Mouse (Mus musculus) large intestine, adult 2 months (tissue): ENCODE results near the gene Cfb. TPM values are rescaled to one million over a fixed set of nuclear protein-coding genes. Genes with fewer than 3 reads are reported as not detected.
A peak's percentile ranks its signal among the peaks of the same experiment; 100 is the strongest.
"Not testable (repeated sequence)": the region's sequence is repeated elsewhere in the genome, so short reads cannot be mapped to it uniquely, and the experiment has no call there.

ENCODE experiments used
- DNase-seq: peaks from one replicate; pipeline ENCODE4 v3.0.0-alpha.2; 2012; ENCODE audit warnings: low read depth, low spot score
- WGBS: fragments of 180-500 bp; shearing (Covaris S2); methylation state at CpG from one replicate; pipeline ENCODE4 v1.1.7; 2018; 5-methylcytosine and 5-hydroxymethylcytosine counted together
- polyA plus RNA-seq: library from polyadenylated mRNA; depleted of rRNA; stranded (reverse); fragments of >200 nt; gene quantifications from 2 replicates; pipeline ENCODE4 v1.2.3, GENCODE M21; 2012; rRNA removed

Gene Cfb
- polyA plus RNA-seq: 64.4 and 94.3 TPM in 2 replicates

- peak; percentile 47 for DNase-seq
- WGBS: 27% methylated on average over 8 of the region's 8 CpGs
Observed at GRCm38 (mm10) chr17:34862416-34863081, at the start of gene Cfb. Gene Cfb (minus strand): TSS chr17:34862518.

DNA sequence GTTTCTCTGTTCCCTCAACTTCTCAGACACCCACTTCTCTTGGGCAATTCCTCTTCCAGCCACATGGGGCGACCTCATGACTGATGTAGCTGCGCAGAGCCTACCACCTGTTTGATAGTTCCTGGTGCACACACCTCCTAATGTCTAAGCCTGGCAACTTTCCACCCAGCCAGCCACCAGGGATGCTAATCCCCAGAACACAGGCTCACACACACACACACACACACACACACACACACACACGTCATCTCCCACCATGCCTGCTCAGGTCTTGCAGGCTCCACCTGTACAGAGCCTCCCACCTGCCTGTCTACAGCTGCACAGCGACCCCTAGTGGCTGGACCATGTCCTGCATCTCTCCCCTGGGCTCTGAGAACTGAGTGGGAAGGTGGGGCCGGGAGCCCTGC is 49.6 kb upstream of the Cfb start:
- WGBS: 23% methylated on average over 5 of the region's 5 CpGs
- no peak for DNase-seq

DNA sequence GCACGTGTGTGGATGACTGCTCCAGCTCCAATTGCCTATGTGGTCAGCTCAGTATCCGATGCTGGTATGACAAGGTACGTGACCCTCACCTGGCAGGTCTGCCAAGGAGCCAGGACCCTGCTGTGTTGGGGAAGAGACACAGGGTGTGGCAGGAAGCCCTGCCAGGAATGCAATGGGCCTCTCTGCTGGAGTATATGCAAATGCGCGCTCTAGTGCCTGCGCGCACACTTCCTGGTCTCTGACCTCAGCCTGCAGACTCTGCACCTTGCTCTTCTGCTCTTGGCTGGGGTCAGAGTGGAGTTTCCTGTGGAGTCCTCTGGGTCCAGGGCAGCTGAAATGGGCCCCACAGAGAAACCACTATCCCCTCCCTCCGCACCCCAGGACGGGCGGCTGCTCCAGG is 48.7 kb upstream of the Cfb start:
- no peak for DNase-seq
- WGBS: 47% methylated on average over 10 of the region's 10 CpGs

DNA sequence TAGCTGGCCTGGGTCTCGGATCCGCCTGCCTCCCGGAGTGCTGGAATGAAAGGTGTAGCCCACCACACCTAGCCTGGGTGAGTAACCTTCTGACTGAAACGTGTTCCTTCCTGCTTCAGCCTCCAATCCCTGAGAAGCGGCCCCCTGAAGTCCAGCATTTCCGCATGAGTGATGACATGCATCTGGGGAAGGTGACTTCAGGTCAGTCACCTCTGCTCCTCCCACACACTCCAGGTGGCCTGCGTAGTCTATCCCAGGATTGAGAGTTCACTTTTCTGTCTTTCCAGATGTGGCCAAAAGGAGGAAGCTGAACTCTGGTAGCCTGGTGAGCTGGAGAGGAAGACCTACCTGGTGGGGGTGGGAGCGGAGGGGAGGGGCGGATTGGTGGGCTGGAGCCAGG is 40.6 kb upstream of the Cfb start:
- DNase-seq: no peak
- 88% methylated on average over 9 of the region's 9 CpGs for WGBS

DNA sequence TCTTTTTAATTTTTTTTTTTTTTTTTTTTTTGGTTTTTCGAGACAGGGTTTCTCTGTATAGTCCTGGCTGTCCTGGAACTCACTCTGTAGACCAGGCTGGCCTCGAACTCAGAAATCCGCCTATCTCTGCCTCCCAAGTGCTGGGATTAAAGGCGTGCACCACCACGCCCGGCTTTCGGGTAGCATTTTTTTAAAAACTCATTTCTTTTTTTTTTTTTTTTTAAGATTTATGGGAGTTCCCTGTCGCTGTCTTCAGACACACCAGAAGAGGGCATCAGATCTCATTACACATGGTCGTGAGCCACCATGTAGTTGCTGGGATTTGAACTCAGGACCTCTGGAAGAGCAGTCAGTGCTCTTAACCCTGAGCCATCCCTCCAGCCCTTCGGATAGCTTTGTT is 39.6 kb upstream of the Cfb start:
- 71% methylated on average over 9 of the region's 10 CpGs for WGBS
- DNase-seq: not testable (repeated sequence)

DNA sequence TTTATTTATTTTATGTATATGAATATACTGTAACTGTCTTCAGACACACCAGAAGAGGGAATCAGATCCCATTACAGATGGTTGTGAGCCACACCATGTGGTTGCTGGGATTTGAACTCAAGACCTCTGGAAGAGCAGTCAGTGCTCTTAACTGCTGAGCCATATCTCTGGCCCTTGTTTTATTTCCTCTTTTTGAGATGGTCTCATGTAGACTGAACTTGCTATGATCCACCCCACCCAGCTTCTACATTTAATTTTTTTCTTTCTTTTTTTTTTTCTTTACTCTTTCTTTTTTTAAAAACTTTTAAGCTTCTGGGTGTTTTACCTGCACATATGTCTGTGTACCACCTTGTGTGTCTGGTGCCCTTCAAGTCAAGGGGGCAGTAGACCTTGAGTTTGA is 38.5 kb upstream of the Cfb start:
- not testable (repeated sequence) for DNase-seq

DNA sequence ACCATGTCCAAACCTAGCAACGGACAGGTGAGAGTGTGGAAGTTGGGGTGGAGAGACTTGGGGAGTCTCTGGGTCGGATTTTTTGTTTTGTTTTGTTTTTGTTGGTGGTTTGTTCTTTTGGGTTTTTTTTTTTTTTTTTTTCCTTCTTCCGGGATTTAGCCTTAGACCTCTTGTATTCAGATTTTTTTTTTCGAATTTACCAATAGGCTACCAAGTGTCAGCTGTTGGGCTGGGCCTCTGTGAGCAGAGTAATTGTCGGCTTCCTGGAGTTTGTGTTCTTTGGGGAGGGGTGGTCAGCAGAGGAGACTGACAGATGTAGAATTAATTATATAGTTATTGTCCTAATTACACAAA is 37.5 kb upstream of the Cfb start:
- WGBS: 0% methylated on average over 5 of the region's 5 CpGs
- no peak for DNase-seq

DNA sequence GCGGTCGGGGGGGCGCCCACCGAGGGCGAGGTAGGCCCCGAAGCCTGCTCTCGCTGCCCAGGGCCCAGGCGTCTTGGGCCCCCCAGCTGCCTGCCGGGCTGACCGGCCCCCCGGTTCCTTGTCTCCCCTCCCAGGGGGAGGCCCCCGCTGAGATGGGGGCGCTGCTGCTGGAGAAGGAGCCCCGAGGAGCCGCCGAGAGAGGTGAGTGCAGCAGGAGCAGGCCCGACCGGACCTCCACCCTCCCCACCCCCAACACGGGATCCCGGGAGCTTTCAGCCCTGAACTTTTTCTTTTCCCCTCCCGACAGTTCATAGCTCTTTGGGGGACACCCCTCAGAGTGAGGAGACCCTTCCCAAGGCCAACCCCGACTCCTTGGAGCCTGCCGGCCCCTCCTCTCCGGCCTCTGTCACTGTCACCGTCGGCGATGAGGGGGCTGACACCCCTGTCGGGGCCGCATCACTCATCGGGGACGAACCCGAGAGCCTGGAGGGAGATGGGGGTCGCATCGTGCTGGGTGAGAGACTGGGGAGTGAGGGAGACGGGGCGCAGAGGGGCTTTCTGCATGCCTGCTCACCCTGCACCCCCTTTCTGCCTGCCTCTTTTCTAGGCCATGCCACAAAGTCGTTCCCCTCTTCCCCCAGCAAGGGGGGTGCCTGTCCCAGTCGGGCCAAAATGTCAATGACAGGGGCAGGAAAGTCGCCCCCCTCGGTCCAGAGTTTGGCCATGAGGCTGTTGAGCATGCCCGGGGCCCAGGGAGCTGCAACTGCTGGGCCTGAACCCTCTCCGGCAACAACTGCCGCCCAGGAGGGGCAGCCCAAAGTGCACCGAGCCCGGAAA is 37.0 kb upstream of the Cfb start:
- WGBS: under 1% methylated on average over 43 of the region's 45 CpGs
- DNase-seq: no peak

GRCm38 (mm10) chr17:34898706-34899052 is 36.4 kb upstream of the Cfb start:
- WGBS: 2% methylated on average over 33 of the region's 47 CpGs
- DNase-seq: no peak

GRCm38 (mm10) chr17:34898160-34898586 is 35.9 kb upstream of the Cfb start, which contains the start of the genes C2 and Ehmt2:
Gene C2 (minus strand): TSS chr17:34898265.
Gene Ehmt2 (plus strand): TSS chr17:34898469.
- DNase-seq: no peak
- under 1% methylated on average over 37 of the region's 44 CpGs for WGBS

- WGBS: 7% methylated on average over 10 of the region's 10 CpGs
- DNase-seq: no peak
Observed at GRCm38 (mm10) chr17:34897373-34898159, 35.2 kb upstream of the Cfb start.

GRCm38 (mm10) chr17:34896366-34896765 is 34.0 kb upstream of the Cfb start:
- WGBS: 80% methylated on average over 17 of the region's 17 CpGs
- DNase-seq: no peak

DNA sequence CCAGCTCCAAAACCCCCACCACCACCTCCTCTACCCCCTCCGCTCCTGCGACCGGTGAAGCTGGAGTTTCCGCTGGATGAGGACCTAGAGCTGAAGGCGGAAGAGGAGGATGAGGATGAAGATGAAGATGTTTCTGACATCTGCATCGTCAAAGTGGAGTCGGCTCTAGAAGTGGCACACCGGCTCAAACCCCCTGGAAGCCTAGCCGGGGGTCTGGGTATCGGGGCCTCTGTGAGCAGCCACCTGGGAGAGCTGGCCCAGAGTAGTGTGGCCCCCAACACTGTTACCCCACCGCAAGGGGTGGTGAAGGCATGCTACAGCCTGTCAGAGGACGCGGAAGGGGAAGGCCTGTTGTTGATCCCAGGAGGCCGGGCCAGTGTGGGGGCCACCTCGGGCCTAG is 33.4 kb upstream of the Cfb start:
- WGBS: 94% methylated on average over 15 of the region's 15 CpGs
- DNase-seq: no peak

GRCm38 (mm10) chr17:34894801-34895530 is 32.6 kb upstream of the Cfb start:
- no peak for DNase-seq
- 13% methylated on average over 51 of the region's 51 CpGs for WGBS

DNA sequence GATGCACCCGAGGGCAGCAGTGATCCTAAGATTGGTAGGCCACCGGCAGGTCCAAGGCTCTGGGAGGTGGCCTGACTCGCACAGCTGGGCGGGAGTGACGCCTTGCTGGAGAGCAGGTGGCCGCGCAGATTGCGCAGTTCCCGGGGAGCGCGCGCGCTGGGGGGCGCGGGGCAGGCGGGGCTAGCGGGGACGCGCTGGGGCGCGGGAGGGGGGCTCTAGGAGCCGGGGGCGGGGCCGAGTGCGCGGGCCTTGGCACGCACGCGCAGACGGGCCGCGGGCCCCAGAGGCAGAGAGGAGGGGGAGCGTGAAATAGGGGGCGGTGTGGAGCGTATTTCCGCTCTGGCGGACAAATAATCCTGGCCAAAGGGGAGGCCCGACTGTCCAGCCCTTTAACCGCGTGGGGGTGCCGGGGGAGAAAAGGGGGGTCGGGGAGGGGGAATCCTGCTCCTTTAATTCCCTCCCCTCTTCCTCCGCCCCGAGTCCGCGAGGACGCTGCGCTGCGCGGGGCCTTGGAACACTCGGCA is 31.8 kb upstream of the Cfb start:
- DNase-seq: no peak
- under 1% methylated on average over 43 of the region's 51 CpGs for WGBS

- WGBS: 33% methylated on average over 12 of the region's 12 CpGs
- no peak for DNase-seq
Observed at GRCm38 (mm10) chr17:34893072-34893824, 30.9 kb upstream of the Cfb start.

DNA sequence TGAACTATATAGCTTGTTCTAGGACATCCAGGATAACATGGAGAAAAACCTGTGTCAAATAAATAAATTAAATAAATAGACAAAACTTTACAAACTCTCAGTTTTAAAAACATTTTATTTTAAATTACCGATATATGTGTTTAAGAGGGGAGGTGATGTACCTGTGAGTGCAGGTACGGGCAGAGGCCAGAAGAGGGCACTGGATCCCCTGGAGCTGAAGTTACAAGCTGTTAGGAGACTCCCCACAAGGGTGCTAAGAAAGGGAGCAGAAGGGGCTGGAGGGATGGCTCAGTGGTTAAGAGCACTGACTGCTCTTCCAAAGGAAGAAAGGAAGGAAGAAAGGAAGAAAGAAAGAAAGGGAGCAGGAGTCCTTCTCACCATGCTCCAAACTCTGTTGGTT is 29.1 kb upstream of the Cfb start:
- no peak for DNase-seq
- 95% methylated on average over 2 of the region's 2 CpGs for WGBS

DNA sequence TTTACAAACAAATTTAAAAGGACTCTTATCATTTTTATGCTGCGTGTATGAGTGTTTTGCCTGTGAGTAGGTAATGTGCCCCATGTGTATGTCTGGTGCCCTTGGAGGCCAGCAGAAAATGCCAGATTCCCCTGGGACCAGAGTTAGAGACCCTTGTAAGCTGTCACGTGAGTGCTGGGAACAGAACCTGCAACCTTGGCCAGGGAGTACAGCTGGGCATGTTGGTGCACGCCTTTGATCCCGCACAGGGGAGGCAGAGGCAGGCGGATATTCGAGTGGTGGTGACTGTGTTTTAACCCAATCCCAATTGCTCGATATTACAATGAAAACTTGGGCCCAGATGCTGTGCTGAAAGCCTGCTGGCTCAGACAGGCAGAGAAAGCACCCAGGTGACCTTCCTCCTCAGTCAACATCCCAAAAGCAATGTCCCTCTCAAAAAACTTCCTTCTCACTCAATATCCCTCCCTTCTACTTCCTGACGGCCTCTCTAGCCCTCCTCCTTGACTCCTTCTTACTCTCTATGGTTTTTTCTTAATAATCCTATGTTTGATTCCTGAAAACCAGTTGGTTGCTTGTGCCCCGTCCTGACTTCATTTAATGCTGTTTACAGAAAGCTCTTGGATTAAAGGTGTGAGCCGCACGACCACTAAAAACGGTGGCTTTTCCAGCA is 27.9 kb upstream of the Cfb start:
- DNase-seq: no peak
- WGBS: 87% methylated on average over 12 of the region's 12 CpGs
